Mouse (Mus musculus): ENCODE measurements at regions not wholly inside any gene's neighbourhood (a gene's known extent, or its start where the extent isn't known, plus 50 kb on each side); places are given as distances from the start of the nearest gene placed in this dataset.

- DNase-seq (ENCODE audit: low spot score in 2 of 2), result no peak
These were observed 75.1 kb upstream of the 5730522E02Rik start for GRCm38 (mm10) chr11:26285682-26286081.

- DNase-seq (ENCODE audit: low spot score in 2 of 2), result peak in 1 of 2 experiments; percentile 16
These were observed 86.7 kb upstream of the Fancl start for GRCm38 (mm10) chr11:26299268-26299667.

DNA sequence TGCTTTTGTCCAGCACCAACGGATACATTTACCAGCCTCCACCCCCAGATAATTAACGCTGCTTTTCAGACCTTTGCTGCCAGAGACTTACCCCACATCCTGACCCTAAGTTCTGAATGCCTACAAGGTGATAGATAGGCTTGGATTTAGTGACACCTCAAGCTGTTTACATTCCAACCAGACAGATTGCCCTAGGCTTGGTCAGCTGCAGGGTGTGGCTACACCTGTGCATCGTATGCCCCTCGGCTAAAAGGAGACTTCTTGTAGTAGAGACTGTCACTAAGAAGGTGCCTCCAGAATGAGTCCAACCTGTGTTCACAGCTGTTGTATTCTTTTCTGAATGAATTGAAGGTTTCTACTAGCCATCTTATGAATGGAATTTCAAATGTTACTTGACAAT is 78.4 kb upstream of the Fancl start:
- DNase-seq (ENCODE audit: low spot score in 2 of 2), result no peak

GRCm38 (mm10) chr11:26331238-26331637 is 54.7 kb upstream of the Fancl start:
- no peak for DNase-seq (ENCODE audit: low spot score in 2 of 2)
